Mouse (Mus musculus): ENCODE measurements around the gene Fam32a.

The Fam32a gene

GRCm38 (mm10) chr8:72219541-72220363 is at the start of gene Fam32a:
Gene Fam32a, plus strand, starts transcription at chr8:72219730.
- DNase-seq, result peak; percentile 84

GRCm38 (mm10) chr8:72177346-72177925 is 42.1 kb upstream of the Fam32a start:
- DNase-seq, result peak; percentile 70

- no peak for DNase-seq
These were observed 35.9 kb upstream of the Fam32a start for GRCm38 (mm10) chr8:72183554-72184202.

- no peak for DNase-seq
These were observed 31.7 kb upstream of the Fam32a start for GRCm38 (mm10) chr8:72187793-72188331.

GRCm38 (mm10) chr8:72189417-72190214 is 29.9 kb upstream of the Fam32a start, which contains the start of gene Hsh2d:
Gene Hsh2d, plus strand, starts transcription at chr8:72189638.
- no peak for DNase-seq

- DNase-seq, result no peak
These were observed 29.4 kb upstream of the Fam32a start for GRCm38 (mm10) chr8:72190215-72190539.

- DNase-seq, result no peak
These were observed 27.5 kb upstream of the Fam32a start for GRCm38 (mm10) chr8:72192065-72192464.

- DNase-seq, result no peak
These were observed 21.5 kb upstream of the Fam32a start for GRCm38 (mm10) chr8:72197997-72198396.

- no peak for DNase-seq
These were observed 10.9 kb upstream of the Fam32a start for GRCm38 (mm10) chr8:72208582-72208981.

GRCm38 (mm10) chr8:72210222-72210621 is 9.3 kb upstream of the Fam32a start:
- no peak for DNase-seq

- DNase-seq, result no peak
These were observed 8.8 kb upstream of the Fam32a start for GRCm38 (mm10) chr8:72210710-72211109.

- no peak for DNase-seq
These were observed 7.7 kb upstream of the Fam32a start for GRCm38 (mm10) chr8:72211846-72212245.

- peak; percentile 15 for DNase-seq
These were observed 6.8 kb upstream of the Fam32a start, which contains the start of gene Cib3 for GRCm38 (mm10) chr8:72212751-72213150. Gene Cib3, minus strand, starts transcription at chr8:72212837.

GRCm38 (mm10) chr8:72213536-72213935 is 6.0 kb upstream of the Fam32a start, which contains the start of gene Gm11034:
Gene Gm11034, minus strand, starts transcription at chr8:72213636.
- no peak for DNase-seq

- DNase-seq, result no peak
These were observed 4.5 kb upstream of the Fam32a start for GRCm38 (mm10) chr8:72215060-72215459.

GRCm38 (mm10) chr8:72215871-72216270 is 3.7 kb upstream of the Fam32a start:
- no peak for DNase-seq

- DNase-seq, result no peak
These were observed 569 bp upstream of the Fam32a start for GRCm38 (mm10) chr8:72218781-72219540.

GRCm38 (mm10) chr8:72220758-72221157 is 1.2 kb downstream of the Fam32a start:
- no peak for DNase-seq

GRCm38 (mm10) chr8:72222656-72223055 is 3.1 kb downstream of the Fam32a start:
- no peak for DNase-seq

- peak; percentile 98 for DNase-seq
These were observed 20.2 kb downstream of the Fam32a start, which contains the start of gene Ap1m1 for GRCm38 (mm10) chr8:72239499-72240402. Gene Ap1m1, plus strand, starts transcription at chr8:72240018.

- no peak for DNase-seq
These were observed 20.9 kb downstream of the Fam32a start for GRCm38 (mm10) chr8:72240403-72240763.

Measured in right cerebral cortex, postnatal 25 days (tissue).